Mouse (Mus musculus) CH12.LX (cell line): Measurements from ENCODE around the gene Uvssa.

ENCODE experiments used
- CHD2 ChIP-seq: IDR thresholded peaks from 2 replicates; pipeline ENCODE4 v1.6.1; 2011; ENCODE audit warnings: low read length, improper control_type of control experiment
- CTCF ChIP-seq, 2 experiments: IDR thresholded peaks in 1 of 2; conservative IDR thresholded peaks in 1 of 2; 2 replicates each; pipeline ENCODE4 v1.5.1; 2011 to 2012; ENCODE audit warnings: low read depth in 2 of 2, low read length in 2 of 2, improper control_type of control experiment in 1 of 2, inconsistent platforms in 1 of 2, mild to moderate bottlenecking in 1 of 2, moderate library complexity in 1 of 2
- ELF1 ChIP-seq: IDR thresholded peaks from 2 replicates; pipeline ENCODE4 v1.6.1; 2014; ENCODE audit warnings: low read depth, mild to moderate bottlenecking, inconsistent platforms, low read length, improper control_type of control experiment
- EP300 ChIP-seq: IDR thresholded peaks from 2 replicates; pipeline ENCODE4 v1.6.1; 2011; ENCODE audit warnings: low read length, improper control_type of control experiment
- MXI1 ChIP-seq: IDR thresholded peaks from 2 replicates; pipeline ENCODE4 v1.6.1; 2011; ENCODE audit warnings: mild to moderate bottlenecking, low read depth, low read length, improper control_type of control experiment
- POLR2AphosphoS2 ChIP-seq: IDR thresholded peaks from 2 replicates; pipeline ENCODE4 v1.6.1; 2011; ENCODE audit warnings: low read depth, low read length, improper control_type of control experiment
- ZC3H11A ChIP-seq: IDR thresholded peaks from 2 replicates; pipeline ENCODE4 v1.6.1; 2012; ENCODE audit warnings: low read depth, mild to moderate bottlenecking, inconsistent platforms, low read length, improper control_type of control experiment

DNA sequence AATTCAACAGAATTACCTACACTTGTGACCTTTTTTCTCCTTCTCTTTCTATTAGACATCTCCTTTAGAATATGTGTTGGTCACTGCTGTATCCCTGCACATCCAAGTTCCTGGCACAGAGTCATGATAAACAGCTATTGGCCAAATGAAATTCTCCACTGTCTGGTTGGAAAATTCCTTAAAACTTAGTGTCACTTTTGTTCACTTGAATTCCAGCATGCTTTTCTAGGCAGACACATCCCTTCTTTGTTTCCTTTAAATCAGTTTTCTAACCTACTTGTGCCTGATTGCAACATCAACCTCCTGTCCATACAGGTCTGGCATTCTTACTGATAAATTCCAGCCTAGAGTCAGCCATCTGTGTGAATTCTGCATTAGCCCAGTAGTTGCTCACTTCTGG lies 35.5 kb upstream of the Uvssa start:
- TF ChIP-seq EP300, result no peak
- TF ChIP-seq POLR2AphosphoS2, result no peak
- no peak for TF ChIP-seq CTCF (conservative IDR thresholded peaks at IDR 0.05 in 1 of 2, IDR thresholded peaks at IDR 0.05 in 1 of 2; ENCODE audit: low read depth in 2 of 2, low read length in 2 of 2)
- no peak for TF ChIP-seq CHD2
- no peak for TF ChIP-seq ELF1
- no peak for TF ChIP-seq ZC3H11A
- TF ChIP-seq MXI1, result no peak
